Mouse (Mus musculus) gastrocnemius, postnatal 10 days (tissue): ENCODE results near the gene Map3k13. TPM values are rescaled to one million over a fixed set of nuclear protein-coding genes. Genes with fewer than 3 reads are reported as not detected.
A peak's percentile ranks its signal among the peaks of the same experiment; 100 is the strongest.
"Not testable (repeated sequence)": the region's sequence is repeated elsewhere in the genome, so short reads cannot be mapped to it uniquely, and the experiment has no call there.

Source experiments
- DNase-seq: peaks from one replicate; pipeline ENCODE4 v3.0.0; 2021; ENCODE audit warnings: mixed read lengths
- total RNA-seq, 2 experiments: library from RNA; stranded (reverse); gene quantifications; 2 replicates each; pipeline ENCODE4 v1.2.3; 2021

The Map3k13 gene
- total RNA-seq, 2 experiments from 2014 or later: 0.38 to 0.52 TPM

- not testable (repeated sequence) for DNase-seq
Observed at GRCm38 (mm10) chr16:21807786-21808185, 13.6 kb downstream of the Map3k13 start.

- DNase-seq: no peak
Observed at GRCm38 (mm10) chr16:21813164-21813834, 19.2 kb downstream of the Map3k13 start.

GRCm38 (mm10) chr16:21814861-21815668, 20.9 kb downstream of the Map3k13 start:
- DNase-seq: no peak

- no peak for DNase-seq
Observed at GRCm38 (mm10) chr16:21815669-21816010, 21.5 kb downstream of the Map3k13 start.

- DNase-seq: no peak
Observed at GRCm38 (mm10) chr16:21818132-21818531, 24.0 kb downstream of the Map3k13 start.

- DNase-seq: no peak
Observed at GRCm38 (mm10) chr16:21818629-21819028, 24.5 kb downstream of the Map3k13 start.

GRCm38 (mm10) chr16:21825612-21826031, 31.5 kb downstream of the Map3k13 start:
- DNase-seq: no peak

- no peak for DNase-seq
Observed at GRCm38 (mm10) chr16:21827153-21827552, 33.0 kb downstream of the Map3k13 start.

GRCm38 (mm10) chr16:21827581-21827980, 33.4 kb downstream of the Map3k13 start:
- DNase-seq: no peak

- DNase-seq: no peak
Observed at GRCm38 (mm10) chr16:21829711-21830110, 35.6 kb downstream of the Map3k13 start.

- no peak for DNase-seq
Observed at GRCm38 (mm10) chr16:21830784-21831183, 36.6 kb downstream of the Map3k13 start.

GRCm38 (mm10) chr16:21831764-21832163, 37.6 kb downstream of the Map3k13 start:
- DNase-seq: no peak

GRCm38 (mm10) chr16:21833469-21833868, 39.3 kb downstream of the Map3k13 start:
- no peak for DNase-seq

- no peak for DNase-seq
Observed at GRCm38 (mm10) chr16:21833970-21834369, 39.8 kb downstream of the Map3k13 start.

- no peak for DNase-seq
Observed at GRCm38 (mm10) chr16:21834866-21835583, 40.9 kb downstream of the Map3k13 start.

- DNase-seq: no peak
Observed at GRCm38 (mm10) chr16:21835584-21835931, 41.4 kb downstream of the Map3k13 start.

- DNase-seq: no peak
Observed at GRCm38 (mm10) chr16:21836311-21837072, 42.3 kb downstream of the Map3k13 start.

GRCm38 (mm10) chr16:21837694-21838093, 43.5 kb downstream of the Map3k13 start:
- DNase-seq: no peak

GRCm38 (mm10) chr16:21845800-21846671, 51.9 kb downstream of the Map3k13 start:
- DNase-seq: peak; percentile 12

GRCm38 (mm10) chr16:21848444-21848843, 54.3 kb downstream of the Map3k13 start:
- no peak for DNase-seq

- DNase-seq: no peak
Observed at GRCm38 (mm10) chr16:21848847-21849246, 54.7 kb downstream of the Map3k13 start.
